Mouse (Mus musculus) lung, adult 2 months (tissue): Measurements from ENCODE around the gene Wdr72.

Experiments used
- CTCF ChIP-seq: fragments of 200-500 bp; IDR thresholded peaks from 2 replicates; pipeline ENCODE4 v1.5.1; 2011; ENCODE audit warnings: mild to moderate bottlenecking, low read length, control low read depth; ENCODE audit not compliant: insufficient read depth
- POLR2A ChIP-seq: fragments of 200-500 bp; IDR thresholded peaks from 2 replicates; pipeline ENCODE4 v1.6.1; 2011; ENCODE audit warnings: low read depth, mild to moderate bottlenecking, control low read depth, low read length, borderline replicate concordance; ENCODE audit errors: extremely low read depth

GRCm38 (mm10) chr9:74141864-74142263 lies 31.7 kb downstream of the Wdr72 start:
- TF ChIP-seq CTCF, result peak; percentile 98
- no peak for TF ChIP-seq POLR2A
